In genomic region chr8:110720685-110721598, GRCm38 (mm10) we compare ENCODE assay signal across 9 mouse cellular contexts. TPM values are rescaled to one million over a fixed set of nuclear protein-coding genes. Genes with fewer than 3 reads are reported as not detected.
DNase-seq lines count a peak whose midpoint lies in the region; ATAC-seq and TF ChIP-seq lines count a peak whose summit lies in the region.
"Had no signal": no experiment of that assay in that cellular context is flagged by ENCODE, and none has a peak within 500 bp of the region (broad histone marks: within the 10 kb centered on the region; RNA-seq: fewer than 3 reads in every experiment).

Gene Mtss1l, plus strand, starts transcription at chr8:110721476.

- peak; percentile 28 for DNase-seq in Patski (ENCODE audit: low read depth, low spot score)
- DNase-seq in cerebellum, adult 8-10 months: peak; percentile 80
- DNase-seq in hindbrain, embryonic 11.5 days (ENCODE audit: low spot score): peak; percentile 91
- peak; percentile 55 to 63 for DNase-seq in layer of hippocampus, postnatal 25 days (ENCODE audit: extremely low spot score in 1 of 2, low spot score in 1 of 2)
- peak; percentile 73 for DNase-seq in lung, postnatal 25 days (ENCODE audit: low spot score)
- DNase-seq in right cerebral cortex, postnatal 25 days: peak; percentile 82

- peak within 1 kb of the TSS; percentile 63 for H3K4me2 ChIP-seq in hindbrain, embryonic 11.5 days (replicated peaks; ENCODE audit: low read depth, low read length)

- H3K4me3 ChIP-seq in hindbrain, embryonic 11.5 days (ENCODE audit: low read depth, low read length): peak within 1 kb of the TSS; percentile 65

- 4% methylated on average over 58 of the region's 75 CpGs for WGBS in hindbrain, embryonic 11.5 days

- POLR2A ChIA-PET in Patski (lab: Charles Lee): interaction anchor here (0.6 to 1.3 kb wide), 2 partner anchors 52 to 939 kb away, joined by 3 to 7 read pairs; no protein-coding TSS in a partner anchor

- H3K4me1 ChIP-seq in hindbrain, embryonic 11.5 days (replicated peaks; ENCODE audit: control insufficient read depth, insufficient read depth, low read length): peaks cover 17% of the 10 kb centered on the region

- no peaks in the 10 kb centered on the region for H3K36me3 ChIP-seq in hindbrain, embryonic 11.5 days (ENCODE audit: control insufficient read depth, insufficient read depth, low read length)

- no peaks in the 10 kb centered on the region for H3K27me3 ChIP-seq in Patski
- no peaks in the 10 kb centered on the region for H3K27me3 ChIP-seq in hindbrain, embryonic 11.5 days (ENCODE audit: control insufficient read depth, insufficient read depth, low read length)

- CTCF ChIA-PET in Patski (lab: Charles Lee): no interaction called here

- H3K27ac ChIP-seq in hindbrain, embryonic 11.5 days (ENCODE audit: low read depth, low read length): peak within 1 kb of the TSS; percentile 87
- H3K27ac ChIP-seq: macrophage had no signal

- peak; percentile 75 for ATAC-seq in Patski
- ATAC-seq in frontal cortex, adult (ENCODE audit: low TSS enrichment): peak; percentile 27
- ATAC-seq in hindbrain, embryonic 11.5 days (ENCODE audit: low FRiP score): peak; percentile 84
- ATAC-seq in monocyte, adult 5-6 weeks (replicated peaks; ENCODE audit: insufficient number of reproducible peaks, low FRiP score, low TSS enrichment, poor library complexity, severe bottlenecking): no peak

- no peak for TF ChIP-seq CTCF in Patski (IDR thresholded peaks at IDR 0.05)

- H3K9me3 ChIP-seq in hindbrain, embryonic 11.5 days (ENCODE audit: control insufficient read depth, low read length): no peaks in the 10 kb centered on the region

- H3K9ac ChIP-seq in hindbrain, embryonic 11.5 days (ENCODE audit: low read depth, low read length): peak within 1 kb of the TSS; percentile 90

- in situ Hi-C loops in Patski (cut with MboI; ENCODE audit: low pct_unique_long_range_greater_than_20kb): no loop called here

RNA-seq across cellular contexts. Expression of gene Mtss1l, which starts in this region (rescaled TPM):
- 17.4 TPM for polyA plus RNA-seq in Patski (2021)
- polyA plus RNA-seq in hindbrain, embryonic 11.5 days (2014; fragmentation: Nextera tagmentation; extraction: Ambion mirVana): 10.5 and 10.8 TPM in 2 replicates
- 100 to 1,000 TPM; 206 to 252 TPM for total RNA-seq in layer of hippocampus, postnatal 25 days (2021)
- total RNA-seq in monocyte, adult 5-6 weeks (2017): 0.32 to 1.2 TPM (median 1.1 TPM) in 3 replicates

Comparison
In these comparisons a context has a peak if more than half of its experiments do, and no peak if none do; other contexts are left out.
1. RNA of gene Mtss1l (total RNA-seq): 206 to 252 TPM in layer of hippocampus, postnatal 25 days; 0.32 to 1.2 TPM in monocyte, adult 5-6 weeks; every median in the first group is over 10 times any median in the second.
2. DNase-seq: peak in every context shown above with its lines; median percentile 91 in hindbrain, embryonic 11.5 days; 82 in right cerebral cortex, postnatal 25 days; 80 in cerebellum, adult 8-10 months; 73 in lung, postnatal 25 days; 59 in layer of hippocampus, postnatal 25 days; 28 in Patski.